Mouse (Mus musculus) frontal cortex, postnatal 10 days (tissue): ENCODE results near the gene Kif15.

ENCODE experiments used
- DNase-seq, 2 experiments: peaks; one replicate each; pipeline ENCODE4 v3.0.0; 2022; ENCODE audit warnings: low spot score in 2 of 2, mixed read lengths in 1 of 2

Gene Kif15

DNA sequence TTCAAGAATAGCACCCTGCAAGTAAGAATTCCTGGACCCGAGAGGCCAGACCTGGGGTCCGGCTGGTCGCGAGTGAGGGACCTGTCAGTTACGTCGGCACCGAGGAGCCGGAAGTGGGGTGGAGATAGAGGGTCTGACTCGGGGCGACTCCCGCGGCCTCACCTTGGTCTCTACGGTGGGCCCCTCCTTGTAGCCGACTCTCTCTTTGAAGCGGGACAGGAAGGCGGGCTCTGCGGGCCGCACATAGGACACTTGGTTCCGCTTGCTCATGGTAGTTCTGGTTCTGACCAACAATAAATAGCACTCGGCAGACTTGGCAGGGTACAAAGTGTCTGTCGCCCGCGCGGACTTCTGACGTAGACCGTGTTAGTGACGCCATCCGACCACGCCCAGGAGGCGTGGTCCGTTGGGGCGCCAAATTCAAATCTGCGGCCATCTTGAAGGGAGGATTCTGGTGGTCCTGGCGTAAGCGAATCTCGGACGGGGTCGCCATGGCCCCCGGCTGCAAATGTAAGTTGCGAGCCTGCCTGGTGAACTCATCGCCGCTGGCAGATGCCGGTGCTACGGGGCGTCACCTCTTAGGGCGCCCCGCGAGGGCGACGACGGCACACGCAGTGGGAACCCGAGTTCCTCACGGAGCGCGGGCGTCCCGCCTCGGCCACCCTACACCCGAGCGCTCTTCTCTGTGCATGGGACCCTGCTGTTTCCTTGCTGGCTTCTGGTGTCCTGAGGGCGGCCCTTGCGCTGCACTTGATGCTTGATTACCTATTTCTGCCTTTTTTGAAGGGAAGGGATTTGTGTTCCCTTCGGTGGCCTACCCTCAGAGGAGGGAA, at the start of gene Kif15, which contains the start of gene 1110059G10Rik:
Gene Kif15 (plus strand): TSS at position 404 of the 833 bp plus-strand sequence.
Gene 1110059G10Rik (minus strand): TSS at position 358 of the 833 bp plus-strand sequence.
- DNase-seq = peak; percentile 84 to 93

DNA sequence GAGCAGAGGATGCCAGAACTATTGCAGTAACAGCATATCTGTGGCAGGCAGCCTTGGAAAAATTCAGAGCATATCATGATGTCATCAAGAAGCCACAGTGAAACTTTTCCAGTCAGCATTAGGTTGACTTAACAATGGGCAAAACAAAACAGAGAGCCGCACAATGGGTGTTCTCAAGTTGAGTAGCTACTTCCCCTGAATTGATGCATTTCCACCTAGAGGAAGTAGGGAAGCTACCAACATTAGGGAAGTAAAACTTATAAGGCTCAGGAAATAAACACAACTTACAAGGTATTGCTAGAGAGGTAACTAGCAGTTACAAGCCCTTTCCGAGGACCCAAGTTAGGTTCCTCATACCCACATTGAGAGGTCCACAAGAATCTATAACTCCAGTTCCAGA, 49.8 kb upstream of the Kif15 start:
- DNase-seq = no peak

DNA sequence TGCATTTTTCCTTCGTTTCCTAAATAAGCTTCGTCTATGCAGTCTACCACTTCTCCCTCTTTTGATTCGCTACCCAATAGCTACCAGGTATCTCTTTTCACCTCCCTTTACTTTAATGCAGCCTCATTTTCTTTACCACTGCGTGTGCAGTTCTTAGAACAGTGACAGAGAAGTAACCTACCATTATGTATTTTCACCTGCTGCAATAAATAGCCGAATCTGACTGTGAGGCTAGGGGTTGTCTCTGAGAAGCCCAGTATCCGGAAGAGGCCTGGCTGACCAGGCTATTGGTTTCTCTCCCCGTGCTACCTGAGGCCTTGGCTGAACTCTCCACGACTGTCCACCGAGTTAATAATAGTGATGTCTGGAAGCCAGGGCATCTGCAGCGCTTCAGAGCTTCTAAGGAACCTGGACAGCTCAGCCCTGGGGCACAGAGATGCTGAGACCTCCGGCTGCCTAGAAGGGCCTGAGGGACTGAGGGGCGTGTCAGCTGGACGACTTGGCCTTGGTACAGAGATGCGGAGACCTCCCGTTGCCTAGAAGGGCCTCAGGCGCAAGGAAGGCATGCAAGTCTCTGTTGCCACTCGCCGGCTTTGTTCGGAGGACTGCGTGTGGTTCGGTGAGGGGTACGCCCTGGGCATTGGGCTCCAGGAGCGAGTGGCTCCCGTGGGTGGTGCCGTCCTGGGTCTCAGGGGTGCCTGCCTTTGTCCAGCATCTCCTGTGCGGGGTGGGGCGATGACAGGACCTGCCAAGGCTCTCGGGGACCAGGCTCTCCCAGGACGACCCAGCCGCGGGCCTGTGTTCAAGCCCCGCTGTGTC, 47.9 kb upstream of the Kif15 start:
- DNase-seq = peak; percentile 47 to 62

DNA sequence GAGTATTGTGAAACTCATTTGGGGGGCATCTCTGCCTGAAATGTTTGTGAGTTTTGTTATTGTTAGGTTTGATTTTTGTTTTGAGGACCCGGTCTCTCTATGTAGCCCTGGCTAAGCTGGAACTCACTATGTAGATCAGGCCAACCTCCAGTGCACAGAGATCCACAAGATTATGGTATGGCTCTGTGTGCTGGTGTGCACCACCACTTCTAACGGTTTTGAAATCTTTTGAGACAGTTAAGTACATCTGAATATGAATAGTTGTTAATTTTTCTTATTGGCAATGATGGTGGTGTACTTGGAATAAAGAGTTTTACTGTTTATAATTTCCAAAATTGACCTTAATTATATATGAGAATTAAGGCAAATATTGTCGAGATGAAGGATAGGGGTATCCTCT, 28.4 kb upstream of the Kif15 start:
- no peak for DNase-seq

DNA sequence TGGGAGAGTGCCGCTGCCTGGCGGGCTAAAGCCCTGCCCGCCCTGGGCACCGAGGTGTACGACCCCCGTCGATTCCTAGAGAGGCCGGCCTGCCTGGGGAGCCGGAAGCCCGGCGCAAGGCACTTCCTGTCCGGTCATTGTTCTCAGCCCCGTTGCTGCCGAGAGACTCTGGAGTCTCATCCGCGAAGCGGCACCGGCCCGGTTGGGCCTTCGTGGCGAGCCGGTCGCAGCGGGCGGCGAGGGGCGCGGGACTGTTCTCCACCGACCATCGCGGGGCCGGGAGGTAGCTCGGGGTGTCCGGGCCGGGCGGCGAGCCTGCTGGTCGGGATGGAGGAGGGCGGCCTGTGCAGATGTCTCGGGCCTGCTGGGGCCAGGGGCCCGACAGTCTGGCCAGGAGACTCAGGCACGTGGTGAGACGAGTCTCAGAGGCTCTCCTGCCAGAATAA, 27.9 kb upstream of the Kif15 start, which contains the start of gene Zfp105:
Gene Zfp105 (plus strand): TSS at position 137 of the 446 bp plus-strand sequence.
- peak; percentile 60 to 72 for DNase-seq

DNA sequence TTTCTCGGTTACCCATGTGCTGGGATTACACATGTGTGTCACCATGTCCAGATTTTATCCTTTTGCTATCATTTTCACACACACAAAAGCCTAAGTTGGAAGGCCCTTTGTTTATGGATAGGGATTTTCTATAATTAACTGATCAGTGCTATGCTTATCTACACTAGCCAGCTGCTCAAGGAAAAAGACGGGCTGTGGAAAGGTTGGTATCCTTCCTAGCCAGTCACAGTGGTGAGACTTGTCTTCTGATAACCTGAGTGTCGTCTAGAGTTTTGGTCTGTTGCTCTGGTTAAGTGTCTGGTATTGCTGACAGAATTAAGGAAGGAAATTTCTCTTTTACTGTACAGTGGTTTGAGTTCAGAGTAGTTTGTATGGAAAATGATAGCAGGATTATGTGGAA, 21.9 kb upstream of the Kif15 start:
- no peak for DNase-seq

DNA sequence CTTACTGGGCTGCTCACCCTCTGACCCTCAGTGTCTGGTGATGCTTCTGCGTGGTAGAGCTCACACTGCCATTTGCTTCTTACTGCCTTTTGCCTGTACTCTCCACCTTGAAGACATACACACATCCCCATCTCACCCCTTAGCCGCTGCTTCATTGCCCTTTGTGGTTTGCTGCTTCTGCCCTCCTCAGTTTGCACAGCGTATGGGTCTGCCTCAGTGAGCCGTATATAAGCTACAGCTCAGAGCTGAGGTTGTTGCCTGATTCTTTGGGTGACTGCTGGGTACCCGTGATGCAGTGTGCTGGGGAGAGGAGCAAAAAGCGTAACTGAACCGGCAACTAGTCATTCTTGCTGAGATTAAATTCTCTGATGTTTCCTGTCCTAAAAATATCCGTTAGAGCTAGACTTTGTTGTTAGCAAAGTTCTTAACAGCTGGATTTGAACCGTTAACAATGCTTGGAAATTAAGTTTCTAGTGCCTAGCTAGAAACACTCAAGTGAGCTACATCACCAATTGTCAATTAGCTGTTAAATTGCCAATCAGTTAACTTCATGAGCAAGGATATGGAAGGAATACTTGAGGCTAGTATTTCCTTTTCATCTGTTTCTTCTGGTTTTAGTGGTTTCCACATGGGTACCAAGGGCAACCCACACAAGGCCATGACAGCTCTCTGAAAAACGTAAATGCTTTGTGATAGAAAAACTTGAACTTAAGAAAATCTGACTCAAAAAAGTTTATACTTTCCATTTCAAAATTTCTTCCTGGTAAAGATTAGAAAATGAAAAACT, 47.8 kb downstream of the Kif15 start:
- no peak for DNase-seq

DNA sequence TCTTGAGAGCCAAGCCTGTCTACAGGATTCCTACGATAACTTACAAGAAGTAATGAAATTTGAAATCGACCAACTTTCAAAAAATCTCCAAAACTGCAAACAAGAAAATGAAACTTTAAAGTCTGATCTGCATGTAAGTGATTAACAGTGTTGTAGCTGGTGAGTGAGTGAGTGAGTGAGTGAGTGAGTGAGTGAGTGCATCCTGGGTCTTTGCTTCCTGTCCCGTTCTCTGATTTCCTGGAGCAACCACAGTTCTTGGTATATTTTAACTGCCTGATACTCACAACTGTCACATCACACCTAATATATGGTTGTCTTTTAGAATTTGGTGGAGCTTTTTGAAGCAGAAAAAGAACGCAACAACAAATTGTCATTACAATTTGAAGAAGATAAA, 48.3 kb downstream of the Kif15 start:
- no peak for DNase-seq

DNA sequence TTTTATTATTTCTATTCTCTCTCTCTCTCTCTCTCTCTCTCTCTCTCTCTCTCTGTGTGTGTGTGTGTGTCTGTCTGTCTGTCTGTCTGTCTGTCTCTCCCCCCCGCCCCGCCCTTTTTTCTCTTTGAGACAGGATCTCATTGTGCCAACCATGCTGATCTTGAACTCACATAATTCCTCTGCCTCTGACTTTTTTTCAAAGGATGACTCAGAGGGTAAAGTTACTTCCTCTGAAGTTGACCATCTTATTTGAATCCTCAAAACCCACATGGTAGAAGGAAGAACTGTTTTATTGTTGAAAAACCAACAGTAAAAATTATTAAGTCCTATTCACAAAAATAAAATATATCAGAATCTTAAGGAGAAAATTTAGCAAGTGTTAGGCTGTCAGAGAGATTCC, 53.9 kb downstream of the Kif15 start:
- DNase-seq = no peak

DNA sequence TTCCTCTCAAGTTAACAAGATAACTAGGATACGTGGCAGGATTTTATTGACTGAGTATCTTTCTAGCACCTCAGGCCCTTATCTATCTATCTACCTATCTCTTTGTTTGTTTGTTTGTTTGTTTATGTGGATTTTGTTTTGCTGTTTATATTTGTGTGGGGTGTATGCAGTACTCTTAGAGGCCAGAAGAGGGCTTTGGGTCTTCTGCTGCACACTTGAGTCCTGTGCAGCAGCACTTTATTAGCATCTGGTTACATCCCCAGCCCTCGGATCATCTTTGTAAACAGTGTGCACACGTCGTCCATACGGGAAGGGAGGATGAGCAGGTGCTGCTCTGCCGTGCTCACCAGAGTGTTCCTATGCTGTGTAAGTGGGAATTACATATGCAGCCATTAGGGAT, 55.2 kb downstream of the Kif15 start:
- DNase-seq = no peak

DNA sequence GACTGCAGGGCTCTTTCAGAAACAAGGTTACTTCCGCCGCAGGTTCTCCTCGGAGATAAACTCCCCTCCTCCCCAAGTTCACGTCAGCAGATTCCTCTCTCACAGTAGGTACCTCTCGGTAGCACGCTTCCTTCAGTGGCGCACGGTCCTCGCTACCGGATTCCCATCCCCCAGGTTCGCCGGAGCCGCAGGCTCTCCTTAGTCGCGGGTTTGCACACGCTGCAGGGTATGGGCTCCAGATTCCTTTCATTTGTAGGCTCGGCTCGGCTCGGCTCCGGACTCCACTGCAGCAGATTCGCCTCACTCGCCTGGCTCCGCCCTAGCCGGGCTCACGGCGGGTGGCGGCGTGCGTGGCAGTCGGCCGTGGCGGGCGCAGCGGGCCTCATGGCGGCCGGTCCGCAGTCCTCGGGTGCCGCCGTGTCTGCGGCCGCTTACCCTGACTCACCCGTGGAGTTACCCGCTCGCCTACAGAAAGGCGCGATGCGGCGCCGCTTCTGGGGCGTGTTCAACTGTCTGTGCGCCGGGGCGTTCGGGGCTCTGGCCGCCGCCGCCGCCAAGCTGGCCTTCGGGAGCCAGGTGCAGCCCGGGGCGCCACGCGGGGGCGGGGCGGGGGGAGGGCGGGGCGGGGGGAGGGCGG, 70.3 kb downstream of the Kif15 start, which contains the start of gene Tmem42:
Gene Tmem42 (plus strand): TSS at position 332 of the 637 bp plus-strand sequence.
- DNase-seq = peak; percentile 74 to 84

DNA sequence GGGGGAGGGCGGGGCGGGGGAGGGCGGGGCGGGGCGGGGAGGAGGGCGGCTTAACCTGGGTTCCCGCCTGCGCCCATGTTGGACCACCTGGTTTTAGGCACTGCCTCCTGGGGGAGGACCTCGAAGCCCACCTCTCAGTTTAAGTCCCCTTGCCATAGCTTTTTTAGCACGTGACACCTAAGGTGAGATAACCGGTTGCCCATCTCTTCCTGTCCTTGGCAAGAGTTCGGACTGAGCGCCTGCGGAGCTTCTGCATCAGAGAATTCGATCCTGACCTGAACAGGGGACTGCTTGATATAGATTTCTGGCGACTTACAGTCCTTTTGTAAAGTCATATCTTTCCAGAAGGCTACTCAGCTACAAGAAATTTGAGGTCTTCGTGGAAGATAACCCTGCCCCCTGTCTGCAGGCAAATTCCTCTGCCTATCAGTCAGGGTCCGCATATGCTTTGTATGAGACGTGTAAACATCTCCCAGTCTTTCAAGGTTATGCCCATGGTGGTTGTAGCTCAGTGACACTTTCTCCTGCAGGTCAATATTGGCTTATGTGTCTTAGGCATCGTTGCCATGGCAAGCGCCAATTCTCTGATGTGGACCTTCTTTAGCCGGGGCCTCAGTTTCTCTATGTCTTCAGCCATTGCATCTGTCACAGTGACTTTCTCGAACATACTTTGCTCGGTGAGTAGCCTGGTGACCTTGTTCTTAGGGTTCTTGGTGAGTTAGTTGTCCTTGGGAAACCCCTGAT, 71.0 kb downstream of the Kif15 start:
- DNase-seq = peak; percentile 20 to 22

DNA sequence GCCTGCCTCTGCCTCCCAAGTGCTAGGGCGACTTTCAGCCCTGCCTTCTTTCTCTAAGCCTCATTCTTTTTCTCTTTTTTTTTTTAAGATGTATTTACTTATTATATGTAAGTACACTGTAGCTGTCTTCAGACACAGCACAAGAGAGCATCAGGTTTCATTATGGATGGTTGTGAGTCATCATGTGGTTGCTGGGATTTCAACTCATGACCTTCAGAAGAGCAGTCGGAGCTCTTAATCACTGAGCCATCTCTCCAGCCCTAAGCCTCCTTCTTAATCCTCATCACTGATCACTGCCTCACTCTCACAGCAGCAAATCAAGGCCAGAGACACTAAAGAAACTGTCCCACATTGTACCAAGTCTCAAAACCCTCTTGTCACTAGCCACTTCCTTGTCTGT, 73.4 kb downstream of the Kif15 start:
- DNase-seq = no peak

DNA sequence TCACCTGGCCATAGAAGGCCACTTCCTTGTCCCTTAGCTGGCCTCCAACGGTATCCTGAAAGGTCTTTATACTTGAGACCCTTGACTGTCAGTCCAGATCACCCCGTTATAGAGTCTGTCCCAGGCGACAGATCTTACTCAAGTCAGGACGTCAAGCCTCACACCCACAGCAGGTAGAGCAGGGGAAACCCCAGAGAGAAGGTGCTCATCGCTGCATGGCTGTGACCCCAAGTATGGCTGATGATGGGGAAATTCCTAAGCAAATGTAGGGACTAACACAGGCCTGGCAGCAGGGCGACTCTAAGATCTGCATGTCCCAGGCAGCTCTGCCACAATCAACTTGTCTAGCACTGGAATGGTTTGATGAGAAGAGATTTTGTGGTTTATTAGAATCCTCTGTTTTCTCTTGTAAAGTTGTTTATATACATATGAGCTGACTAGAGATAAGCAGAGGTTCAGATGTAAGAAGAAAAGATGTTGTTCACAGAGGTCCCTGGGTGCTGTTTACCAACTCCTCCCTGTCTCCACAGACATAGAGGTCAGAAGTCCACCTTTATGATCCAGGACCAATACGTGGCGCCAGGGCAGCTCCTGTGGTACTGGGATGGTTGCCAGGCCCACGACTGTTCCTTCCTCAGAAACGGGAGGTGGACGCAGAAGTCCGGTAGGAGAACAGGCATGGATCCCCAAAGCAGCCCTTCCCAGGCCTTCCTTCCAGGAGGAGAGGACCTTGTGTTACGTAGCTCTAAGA, 80.8 kb downstream of the Kif15 start:
- no peak for DNase-seq

DNA sequence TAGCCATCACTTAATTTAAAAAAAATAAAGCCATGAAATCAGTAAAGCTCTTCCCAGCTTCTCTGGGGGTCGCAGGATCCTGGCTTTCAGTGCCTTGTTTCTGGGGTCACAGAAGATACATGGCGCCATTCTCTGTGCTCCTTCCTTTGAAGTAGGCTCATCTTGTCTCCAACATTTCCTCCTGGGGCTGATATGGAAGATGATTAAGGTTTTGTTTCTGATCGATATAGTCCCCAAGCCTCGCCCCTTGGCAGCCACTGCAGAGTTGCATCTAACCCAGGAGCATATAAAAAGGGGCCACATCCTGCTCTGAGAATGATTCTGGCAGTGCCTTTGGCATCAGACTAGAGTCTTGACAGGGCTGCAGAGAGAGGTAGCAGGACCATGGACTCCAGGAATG, 83.6 kb downstream of the Kif15 start, which contains the start of gene Tgm4:
Gene Tgm4 (plus strand): TSS at position 301 of the 400 bp plus-strand sequence.
- DNase-seq = no peak

DNA sequence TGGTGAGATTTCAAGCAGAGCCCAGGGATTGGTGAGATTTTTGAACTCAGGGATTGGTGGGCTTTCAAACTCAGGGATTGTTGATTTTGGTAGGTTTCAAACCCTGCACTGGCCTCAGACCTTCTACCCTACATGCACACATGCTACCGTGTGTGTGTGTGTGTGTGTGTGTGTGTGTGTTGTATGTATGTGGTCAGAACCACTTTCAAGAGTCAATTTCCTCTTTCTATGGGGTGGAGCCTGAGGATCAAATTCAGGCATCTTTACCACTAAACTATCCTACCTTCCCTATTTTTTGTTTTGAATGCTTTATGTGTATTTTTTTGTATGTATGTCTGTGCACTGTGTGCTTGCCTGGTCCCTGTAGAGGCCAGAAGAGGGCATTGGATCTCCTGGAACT, 96.8 kb downstream of the Kif15 start:
- no peak for DNase-seq

DNA sequence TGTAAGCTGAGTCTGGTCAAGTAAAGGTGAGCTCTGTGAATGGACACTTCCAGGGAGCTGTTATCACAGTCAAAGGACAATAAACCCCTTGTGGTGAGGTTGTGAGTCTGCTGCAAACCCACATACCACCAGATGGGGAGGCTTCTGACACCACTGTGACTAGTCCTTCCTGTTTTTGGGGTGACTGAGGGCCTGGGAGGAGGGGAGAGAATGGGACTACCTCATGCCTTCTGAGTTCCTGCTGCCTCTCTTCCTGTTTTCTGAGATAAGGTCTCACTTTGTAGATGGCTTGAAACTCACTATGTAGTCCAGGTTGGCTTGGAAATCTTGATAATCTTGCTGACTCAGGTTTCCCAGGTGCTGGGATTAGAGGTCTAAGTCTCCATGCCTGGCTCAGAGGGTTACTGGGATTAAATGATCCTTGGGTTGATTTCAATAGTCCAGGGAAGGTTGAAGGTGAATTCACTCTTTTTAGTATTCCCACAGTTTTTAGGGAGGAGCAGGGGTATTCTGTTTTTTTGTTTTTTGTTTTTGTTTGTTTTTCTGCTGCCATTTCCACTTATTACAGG, 108.0 kb downstream of the Kif15 start:
- no peak for DNase-seq

DNA sequence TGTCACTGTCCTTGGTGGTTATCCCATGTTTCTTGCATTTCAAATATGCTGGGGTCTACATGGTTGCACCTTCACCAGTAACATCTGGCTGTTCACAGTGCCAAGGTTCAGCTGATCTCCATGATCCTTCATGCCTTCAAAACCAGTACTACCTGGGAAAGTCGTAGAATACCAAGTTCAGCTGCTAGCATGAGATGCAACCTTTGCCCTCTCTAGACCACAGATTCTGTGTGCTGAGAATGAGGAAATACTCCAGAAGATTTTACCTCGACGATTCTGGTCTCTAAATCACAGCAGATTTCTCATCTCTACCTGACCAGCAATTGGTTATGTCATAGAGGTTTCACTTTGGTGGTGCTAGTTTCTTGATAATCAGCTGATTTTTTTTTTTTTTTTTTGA, 109.3 kb downstream of the Kif15 start:
- DNase-seq = no peak
